Mouse (Mus musculus) CD4-positive, CD25-positive, alpha-beta regulatory T cell, adult 2 months (primary cell): ENCODE measurements around the gene Il18bp.
"Not testable (repeated sequence)": the region's sequence is repeated elsewhere in the genome, so short reads cannot be mapped to it uniquely, and the experiment has no call there.

Experiments used
- DNase-seq: peaks from one replicate; pipeline ENCODE4 v3.0.0-alpha.2; 2012; ENCODE audit warnings: low read depth, low spot score

Il18bp gene

GRCm38 (mm10) chr7:102018590-102018989, at the start of gene Il18bp:
Gene Il18bp (minus strand): TSS chr7:102018690.
- DNase-seq, result no peak

GRCm38 (mm10) chr7:102066363-102066762, 47.9 kb upstream of the Il18bp start:
- no peak for DNase-seq

- peak; percentile 93 for DNase-seq
Observed at GRCm38 (mm10) chr7:102065046-102065891, 46.8 kb upstream of the Il18bp start, which contains the start of the genes Rnf121, Xndc1 and Xntrpc. Gene Rnf121 (minus strand): TSS chr7:102065469. Gene Xndc1 (plus strand): TSS chr7:102065511. Gene Xntrpc (plus strand): TSS chr7:102065713.

DNA sequence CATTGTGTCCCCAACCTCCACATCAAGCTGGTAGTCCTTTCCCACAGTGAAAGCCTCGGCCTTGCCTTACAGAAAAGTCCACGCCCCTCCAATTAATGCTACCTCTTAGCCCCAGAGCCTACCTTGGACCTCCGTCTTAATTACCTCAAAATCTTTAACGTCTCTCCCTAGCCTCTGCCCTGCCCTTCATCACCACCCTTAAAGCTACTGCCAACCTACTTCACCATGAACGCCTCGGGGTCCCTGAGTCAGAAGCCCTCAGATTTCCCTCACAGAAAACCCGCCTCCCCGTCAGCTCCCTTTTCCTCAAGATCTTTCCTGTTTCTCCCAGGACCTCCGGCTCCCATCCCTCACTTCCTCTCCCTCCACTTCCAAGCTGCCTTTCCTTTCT, 46.2 kb upstream of the Il18bp start:
- peak; percentile 11 for DNase-seq

GRCm38 (mm10) chr7:102063891-102064290, 45.4 kb upstream of the Il18bp start:
- no peak for DNase-seq

GRCm38 (mm10) chr7:102062203-102062602, 43.7 kb upstream of the Il18bp start:
- DNase-seq, result no peak

DNA sequence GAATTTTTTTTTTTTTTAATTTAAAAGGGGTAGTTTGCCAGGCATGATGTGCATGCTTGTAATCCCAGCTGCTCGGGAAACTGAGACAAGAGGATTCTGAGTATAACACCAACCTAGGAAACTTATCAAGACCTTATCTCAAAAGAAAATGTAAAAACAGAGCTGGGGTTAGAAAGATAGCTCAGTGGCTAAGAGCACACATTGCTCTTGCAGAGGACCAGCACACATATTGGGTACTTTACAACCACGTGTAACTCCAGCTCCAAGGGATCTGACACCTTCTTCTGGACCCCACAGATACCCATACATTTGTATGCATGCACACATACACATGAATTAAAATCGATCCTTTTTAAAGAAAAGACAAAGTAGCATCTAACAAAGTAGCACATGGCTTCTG, 42.9 kb upstream of the Il18bp start:
- DNase-seq, result no peak

- DNase-seq, result peak; percentile 70
Observed at GRCm38 (mm10) chr7:102048524-102048923, 30.0 kb upstream of the Il18bp start.

DNA sequence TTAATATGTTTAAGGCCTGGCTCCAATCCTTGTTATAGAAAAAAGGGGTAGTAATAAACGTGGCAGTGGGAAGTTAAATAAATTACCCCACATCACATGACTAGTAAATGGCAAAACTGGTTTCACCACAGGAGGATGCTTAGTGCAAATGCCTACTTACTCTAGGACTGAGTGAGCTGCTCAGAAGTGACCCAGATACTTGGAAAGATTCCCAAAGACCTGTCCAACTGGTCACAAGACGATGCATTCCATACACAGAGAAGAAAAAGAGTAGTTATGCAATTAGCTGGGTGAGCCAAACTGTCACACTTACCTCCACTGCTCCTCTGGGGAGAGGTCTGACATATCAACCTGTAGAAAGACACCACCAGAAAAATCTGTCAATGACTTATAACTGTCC, 23.8 kb upstream of the Il18bp start:
- DNase-seq, result no peak

GRCm38 (mm10) chr7:102037318-102037717, 18.8 kb upstream of the Il18bp start:
- no peak for DNase-seq

- DNase-seq, result no peak
Observed at GRCm38 (mm10) chr7:102035534-102035933, 17.0 kb upstream of the Il18bp start.

DNA sequence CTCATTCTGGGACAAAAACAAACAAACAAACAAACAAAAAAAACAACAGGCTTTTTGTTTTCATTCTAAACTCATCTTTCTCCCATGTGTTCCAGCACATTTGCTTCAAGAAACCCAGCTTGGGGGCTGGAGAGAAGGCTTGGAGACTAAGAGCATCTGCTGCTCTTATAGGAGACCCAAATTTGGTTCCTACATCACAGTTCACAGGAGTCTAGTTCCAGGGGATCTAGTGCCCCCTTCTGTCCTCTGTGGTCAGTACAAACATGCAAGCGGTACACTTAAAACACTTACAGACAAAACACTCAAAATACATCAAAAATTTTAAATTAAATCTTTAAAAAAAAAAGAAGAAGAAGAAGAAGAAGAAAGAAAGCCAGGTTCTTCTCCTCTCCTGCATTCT, 16.4 kb upstream of the Il18bp start:
- DNase-seq, result peak; percentile 39

- DNase-seq, result no peak
Observed at GRCm38 (mm10) chr7:102025187-102026119, 7.0 kb upstream of the Il18bp start.

GRCm38 (mm10) chr7:102023821-102024220, 5.3 kb upstream of the Il18bp start:
- DNase-seq, result no peak

GRCm38 (mm10) chr7:102020934-102021333, 2.4 kb upstream of the Il18bp start:
- not testable (repeated sequence) for DNase-seq

- no peak for DNase-seq
Observed at GRCm38 (mm10) chr7:102019362-102019761, 872 bp upstream of the Il18bp start.

GRCm38 (mm10) chr7:102018034-102018433, 456 bp downstream of the Il18bp start:
- DNase-seq, result no peak

- DNase-seq, result peak; percentile 33
Observed at GRCm38 (mm10) chr7:102017452-102017851, 1.0 kb downstream of the Il18bp start.

- no peak for DNase-seq
Observed at GRCm38 (mm10) chr7:102016936-102017335, 1.6 kb downstream of the Il18bp start.

DNA sequence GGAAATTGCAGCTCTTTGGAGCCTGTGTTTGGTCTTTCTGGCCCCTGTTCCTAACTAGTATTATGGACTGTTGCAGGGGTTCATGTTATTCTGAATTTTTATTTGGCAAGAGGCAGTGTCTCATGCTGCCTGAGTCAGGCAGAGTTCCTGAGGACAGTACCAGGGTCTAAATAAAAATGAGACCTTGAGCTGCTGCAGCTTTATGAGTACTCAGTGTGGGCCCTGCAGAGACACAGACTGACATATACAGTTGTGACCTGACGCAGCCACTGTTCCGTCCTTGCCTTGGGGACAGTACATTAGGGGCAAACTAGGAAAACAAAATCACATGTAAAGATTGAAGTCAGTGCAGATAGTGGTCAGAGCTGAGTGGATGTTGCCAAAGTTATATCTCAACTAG, 3.5 kb downstream of the Il18bp start:
- no peak for DNase-seq

DNA sequence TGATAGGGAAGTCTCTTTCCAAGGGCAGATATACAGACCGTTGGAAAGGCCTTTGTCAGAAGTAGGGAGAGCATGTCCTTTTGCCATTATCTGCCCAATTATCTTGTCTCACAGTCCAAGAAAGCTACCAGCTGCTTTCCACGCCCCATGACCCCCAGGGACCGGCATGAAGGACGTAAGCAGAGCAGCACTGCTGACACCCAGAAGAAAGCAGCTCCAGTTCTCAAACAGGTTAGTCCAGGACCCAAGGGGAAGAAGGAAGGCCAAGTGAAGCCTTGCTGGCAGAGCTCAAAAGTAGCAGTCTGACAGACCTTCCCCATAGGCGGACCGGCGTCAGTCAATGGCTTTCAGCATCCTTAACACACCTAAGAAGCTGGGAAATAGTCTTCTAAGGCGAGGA, 5.1 kb downstream of the Il18bp start:
- no peak for DNase-seq

DNA sequence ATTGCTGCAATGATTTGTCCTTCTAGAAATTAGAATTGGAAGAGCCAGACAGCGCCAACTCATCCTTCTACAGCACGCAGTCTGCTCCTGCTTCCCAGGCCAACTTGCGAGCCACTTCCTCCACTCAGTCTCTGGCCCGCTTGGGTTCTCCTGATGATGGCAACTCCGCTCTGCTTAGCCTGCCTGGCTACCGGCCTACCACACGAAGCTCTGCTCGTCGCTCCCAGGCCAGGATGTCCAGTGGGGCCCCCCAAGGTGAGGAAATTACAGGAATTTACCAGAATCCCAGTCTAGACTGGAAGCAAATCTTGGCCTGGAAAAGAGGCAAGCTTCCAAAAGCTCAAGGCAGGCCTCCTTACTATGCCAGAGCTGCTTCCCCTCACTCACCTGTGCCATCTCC, 6.6 kb downstream of the Il18bp start:
- no peak for DNase-seq
